In genomic region chr13:52079678-52080246, GRCm38 (mm10) we compare ENCODE assay signal across 9 mouse cellular contexts.
DNase-seq lines count a peak whose midpoint lies in the region; ATAC-seq and TF ChIP-seq lines count a peak whose summit lies in the region.
"Had no signal": no experiment of that assay in that cellular context is flagged by ENCODE, and none has a peak within 500 bp of the region (broad histone marks: within the 10 kb centered on the region; RNA-seq: fewer than 3 reads in every experiment).

No protein-coding gene starts in this region.

- no peak for DNase-seq in liver, postnatal 0 days
- DNase-seq in liver, embryonic 11.5 days (ENCODE audit: low spot score): no peak
- peak; percentile 41 for DNase-seq in heart, postnatal 25 days (ENCODE audit: low spot score)
- DNase-seq in cerebellum, adult 18-20 months: no peak
- DNase-seq in cerebellum, adult 11 months: no peak
- no peak for DNase-seq in forebrain, postnatal 0 days

- no peaks in the 10 kb centered on the region for H3K27me3 ChIP-seq in liver, postnatal 0 days (ENCODE audit: insufficient read depth, low read length)
- no peaks in the 10 kb centered on the region for H3K27me3 ChIP-seq in liver, embryonic 11.5 days (replicated peaks; ENCODE audit: control insufficient read depth, insufficient read depth, low read length)
- no peaks in the 10 kb centered on the region for H3K27me3 ChIP-seq in myocyte (ENCODE audit: control insufficient read depth, insufficient read depth, insufficient read length)
- no peaks in the 10 kb centered on the region for H3K27me3 ChIP-seq in forebrain, postnatal 0 days (ENCODE audit: insufficient read depth, low read length)

- ATAC-seq in liver, postnatal 0 days: no peak
- no peak for ATAC-seq in liver, embryonic 11.5 days (replicated peaks; ENCODE audit: low FRiP score)
- no peak for ATAC-seq in forebrain, postnatal 0 days

- TF ChIP-seq POLR2A in embryonic fibroblast, embryonic 13.5 days (IDR thresholded peaks at IDR 0.05; ENCODE audit: low read depth, low read length): no peak
- no peak for TF ChIP-seq POLR2A in myocyte (IDR thresholded peaks at IDR 0.05; ENCODE audit: insufficient read length, low read depth)

- no peak overlapping the region for H3K4me3 ChIP-seq in liver, postnatal 0 days (ENCODE audit: low read depth, low read length)
- H3K4me3 ChIP-seq in liver, embryonic 11.5 days (ENCODE audit: low read depth, low read length): no peak overlapping the region
- no peak overlapping the region for H3K4me3 ChIP-seq in embryonic fibroblast, embryonic 13.5 days (ENCODE audit: insufficient read depth, low read length)
- H3K4me3 ChIP-seq in myocyte: no peak overlapping the region
- no peak overlapping the region for H3K4me3 ChIP-seq in forebrain, postnatal 0 days (ENCODE audit: low read depth, low read length)

- no peaks in the 10 kb centered on the region for H3K79me2 ChIP-seq in myocyte (ENCODE audit: control insufficient read depth, insufficient read depth)

- H3K27ac ChIP-seq in liver, postnatal 0 days (ENCODE audit: low read depth): 0 out of 2 replicates have a peak overlapping the region, but pooled peaks have one; percentile 29
- H3K27ac ChIP-seq in liver, embryonic 11.5 days (ENCODE audit: low read depth, low read length): no peak overlapping the region
- H3K27ac ChIP-seq in embryonic fibroblast, embryonic 13.5 days (ENCODE audit: insufficient read depth, low read length): peak overlapping the region; percentile 97
- H3K27ac ChIP-seq in forebrain, postnatal 0 days (ENCODE audit: low read depth, low read length): no peak overlapping the region
- H3K27ac ChIP-seq: liver, embryonic 14.5 days had no signal

- no peaks in the 10 kb centered on the region for H3K36me3 ChIP-seq in liver, postnatal 0 days (replicated peaks; ENCODE audit: insufficient read depth, low read length)
- no peaks in the 10 kb centered on the region for H3K36me3 ChIP-seq in liver, embryonic 11.5 days (ENCODE audit: control insufficient read depth, insufficient read depth, low read length)
- H3K36me3 ChIP-seq in myocyte (ENCODE audit: control insufficient read depth, insufficient read depth): no peaks in the 10 kb centered on the region
- H3K36me3 ChIP-seq in forebrain, postnatal 0 days (ENCODE audit: insufficient read depth): no peaks in the 10 kb centered on the region

- H3K4me2 ChIP-seq in liver, postnatal 0 days (ENCODE audit: low read depth, low read length): no peak overlapping the region
- H3K4me2 ChIP-seq in liver, embryonic 11.5 days: no peak overlapping the region
- H3K4me2 ChIP-seq in myocyte (ENCODE audit: low read depth): peak overlapping the region; percentile 70
- H3K4me2 ChIP-seq in forebrain, postnatal 0 days (ENCODE audit: low read depth): no peak overlapping the region

- H3ac ChIP-seq in myocyte (ENCODE audit: control insufficient read depth, insufficient read length): no peak overlapping the region

- WGBS in liver, postnatal 0 days (ENCODE audit: insufficient replicate concordance): 35% methylated on average over 14 of the region's 14 CpGs
- 44% methylated on average over 14 of the region's 14 CpGs for WGBS in liver, embryonic 11.5 days
- WGBS in forebrain, postnatal 0 days: 59% methylated on average over 14 of the region's 14 CpGs

- peaks cover 13% of the 10 kb centered on the region; the same call in 1 of the 2 replicates for H3K4me1 ChIP-seq in liver, postnatal 0 days (ENCODE audit: insufficient read depth)
- H3K4me1 ChIP-seq in liver, embryonic 11.5 days (replicated peaks; ENCODE audit: control insufficient read depth, insufficient read depth, low read length): peaks cover 18% of the 10 kb centered on the region
- H3K4me1 ChIP-seq in embryonic fibroblast, embryonic 13.5 days (ENCODE audit: control insufficient read depth, insufficient read depth, low read length): peaks cover 25% of the 10 kb centered on the region
- H3K4me1 ChIP-seq in forebrain, postnatal 0 days (ENCODE audit: insufficient read depth): no peaks in the 10 kb centered on the region

- intact Hi-C loops in heart, postnatal 25 days (cut with DNase I): loop anchor here (2.0 to 5.0 kb wide), 2 partner anchors 102 to 233 kb away; partner anchors contain the start of gene Gadd45g

- H3K9ac ChIP-seq in liver, postnatal 0 days (replicated peaks): no peak overlapping the region
- H3K9ac ChIP-seq in liver, embryonic 11.5 days (ENCODE audit: low read depth, low read length): no peak overlapping the region
- no peak overlapping the region for H3K9ac ChIP-seq in forebrain, postnatal 0 days
- H3K9ac ChIP-seq: liver, embryonic 14.5 days had no signal

- TF ChIP-seq EP300 in liver, postnatal 0 days (IDR thresholded peaks at IDR 0.05; ENCODE audit: low read depth): no peak

- TF ChIP-seq CTCF in liver, postnatal 0 days (IDR thresholded peaks at IDR 0.05; ENCODE audit: low read depth): no peak
- TF ChIP-seq CTCF in embryonic fibroblast, embryonic 13.5 days (IDR thresholded peaks at IDR 0.05; ENCODE audit: borderline replicate concordance, insufficient read depth, low read length): no peak
- no peak for TF ChIP-seq CTCF in forebrain, postnatal 0 days (IDR thresholded peaks at IDR 0.05; ENCODE audit: low read depth)

- no peaks in the 10 kb centered on the region for H3K9me3 ChIP-seq in liver, postnatal 0 days (ENCODE audit: low read length)
- no peaks in the 10 kb centered on the region for H3K9me3 ChIP-seq in liver, embryonic 11.5 days (ENCODE audit: control insufficient read depth, low read length)
- no peaks in the 10 kb centered on the region for H3K9me3 ChIP-seq in forebrain, postnatal 0 days (ENCODE audit: low read length)

TF ChIP-seq in myocyte, 11 proteins besides CTCF, POLR2A, EP300 and RAD21:
- peak; percentile 87 for TF ChIP-seq TCF12 (IDR thresholded peaks at IDR 0.05; ENCODE audit: insufficient read depth, poor library complexity, severe bottlenecking)
- TF ChIP-seq E2F4 (IDR thresholded peaks at IDR 0.05; ENCODE audit: insufficient read depth): no peak
- TF ChIP-seq REST (IDR thresholded peaks at IDR 0.05; ENCODE audit: insufficient read depth, insufficient read length): no peak
- TF ChIP-seq TCF3 (IDR thresholded peaks at IDR 0.05; ENCODE audit: insufficient read length, low read depth): peak; percentile 90
- TF ChIP-seq POLR2AphosphoS2 (IDR thresholded peaks at IDR 0.05; ENCODE audit: insufficient read length, low read depth): no peak
- TF ChIP-seq SRF (IDR thresholded peaks at IDR 0.05; ENCODE audit: control insufficient read depth, insufficient read length, low read depth): peak; percentile 46
- TF ChIP-seq CEBPB (IDR thresholded peaks at IDR 0.05; ENCODE audit: insufficient read depth, poor library complexity, severe bottlenecking): no peak
- no peak for TF ChIP-seq MAX (IDR thresholded peaks at IDR 0.05; ENCODE audit: low read depth)
- peak; percentile 89 to 99 (median 93) for TF ChIP-seq MYOG (IDR thresholded peaks at IDR 0.05; ENCODE audit: control insufficient read depth in 1 of 3, insufficient read depth in 1 of 3, insufficient read length in 2 of 3, low read depth in 2 of 3)
- TF ChIP-seq MYOD1 (IDR thresholded peaks at IDR 0.05; ENCODE audit: control insufficient read depth in 1 of 3, insufficient read length in 2 of 3, low read depth in 2 of 3): peak; percentile 2 to 93 (median 87)
- peak; percentile 22 for TF ChIP-seq USF1 (IDR thresholded peaks at IDR 0.05; ENCODE audit: low read depth)

Comparison
In these comparisons a context has a peak if more than half of its experiments do, and no peak if none do; other contexts are left out.
1. H3K27ac ChIP-seq: peak in liver, postnatal 0 days (single experiment) and embryonic fibroblast, embryonic 13.5 days (single experiment); none in liver, embryonic 11.5 days (single experiment) and forebrain, postnatal 0 days (single experiment).